ENCODE assay signal across 30 mouse cellular contexts in genomic region chr2:34179299-34179698, GRCm38 (mm10).
DNase-seq lines count a peak whose midpoint lies in the region; ATAC-seq and TF ChIP-seq lines count a peak whose summit lies in the region.
"Had no signal": no experiment of that assay in that cellular context is flagged by ENCODE, and none has a peak within 500 bp of the region (broad histone marks: within the 10 kb centered on the region; RNA-seq: fewer than 3 reads in every experiment).

No protein-coding gene starts in this region.

- no peak overlapping the region for H3K27ac ChIP-seq in left cerebral cortex, adult 2 months
- 0 out of 2 replicates have a peak overlapping the region, but pooled peaks have one; percentile 7 for H3K27ac ChIP-seq in neural tube, embryonic 14.5 days (ENCODE audit: low read depth, low read length)
- no peak overlapping the region for H3K27ac ChIP-seq in neural tube, embryonic 15.5 days (replicated peaks)
- H3K27ac ChIP-seq: embryonic facial prominence, embryonic 13.5 days; forebrain, embryonic 10.5 days; forebrain, embryonic 15.5 days; heart, embryonic 13.5 days; kidney, postnatal 0 days; limb, embryonic 13.5 days; lung, embryonic 15.5 days; stomach, postnatal 0 days had no signal

- 79% methylated on average over 1 of the region's 1 CpGs for WGBS in neural tube, embryonic 14.5 days
- 56% methylated on average over 1 of the region's 1 CpGs for WGBS in neural tube, embryonic 15.5 days

- no peaks in the 10 kb centered on the region for H3K36me3 ChIP-seq in neural tube, embryonic 14.5 days (ENCODE audit: control insufficient read depth, insufficient read depth, low read length)
- H3K36me3 ChIP-seq in neural tube, embryonic 15.5 days: no peaks in the 10 kb centered on the region
- H3K36me3 ChIP-seq: forebrain, embryonic 15.5 days had no signal

- H3K4me1 ChIP-seq in neural tube, embryonic 14.5 days (ENCODE audit: control insufficient read depth, insufficient read depth, low read length): peaks cover 9% of the 10 kb centered on the region
- H3K4me1 ChIP-seq in neural tube, embryonic 15.5 days: peaks cover 28% of the 10 kb centered on the region
- H3K4me1 ChIP-seq: heart, embryonic 13.5 days; lung, embryonic 15.5 days had no signal

- intact Hi-C loops in left cerebral cortex, postnatal 4 days (cut with DNase I): no loop called here
- intact Hi-C loops in left cerebral cortex, adult 2 months (cut with DNase I): no loop called here

- no peaks in the 10 kb centered on the region for H3K9me3 ChIP-seq in neural tube, embryonic 14.5 days (ENCODE audit: control insufficient read depth, low read length)
- no peaks in the 10 kb centered on the region for H3K9me3 ChIP-seq in neural tube, embryonic 15.5 days (replicated peaks)
- H3K9me3 ChIP-seq: embryonic facial prominence, embryonic 13.5 days; forebrain, embryonic 10.5 days; forebrain, embryonic 15.5 days; G1E; heart, embryonic 13.5 days; limb, embryonic 13.5 days; lung, embryonic 15.5 days had no signal

- H3K4me2 ChIP-seq in neural tube, embryonic 14.5 days (ENCODE audit: low read depth, low read length): no peak overlapping the region
- no peak overlapping the region for H3K4me2 ChIP-seq in neural tube, embryonic 15.5 days
- H3K4me2 ChIP-seq: embryonic facial prominence, embryonic 13.5 days; forebrain, embryonic 15.5 days; heart, embryonic 13.5 days; limb, embryonic 13.5 days; liver, embryonic 11.5 days; lung, embryonic 15.5 days had no signal

- no peak for ATAC-seq in neural tube, embryonic 14.5 days (ENCODE audit: low read depth)
- no peak for ATAC-seq in neural tube, embryonic 15.5 days (ENCODE audit: low FRiP score)
- ATAC-seq: forebrain, embryonic 15.5 days; intestine, embryonic 16.5 days had no signal

- DNase-seq in cerebellum, postnatal 14 days: peak; percentile 41 to 53
- no peak for DNase-seq in cerebellum, adult 8-10 months
- peak; percentile 43 for DNase-seq in left cerebral cortex, postnatal 4 days
- no peak for DNase-seq in left cerebral cortex, adult 2 months (ENCODE audit: extremely low spot score in 1 of 2, low spot score in 2 of 2)
- DNase-seq in spleen, adult 18-20 months: no peak
- DNase-seq: adrenal gland, adult 8-10 months; cerebellum, adult 9-10 months; gastrocnemius, postnatal 25 days; heart, adult 18-20 months; heart, postnatal 10 days; kidney, adult 8-10 months; kidney, postnatal 4 days; layer of hippocampus, postnatal 36 days; lung, postnatal 36 days; right cerebral cortex, adult 18-20 months; thymus, adult 18-20 months; thymus, postnatal 25 days had no signal

- TF ChIP-seq CTCF in left cerebral cortex, adult 2 months (IDR thresholded peaks at IDR 0.05): no peak

- H3K9ac ChIP-seq in neural tube, embryonic 14.5 days (replicated peaks; ENCODE audit: low read depth, low read length): no peak overlapping the region
- H3K9ac ChIP-seq in neural tube, embryonic 15.5 days (replicated peaks): no peak overlapping the region
- H3K9ac ChIP-seq: embryonic facial prominence, embryonic 13.5 days; forebrain, embryonic 15.5 days; heart, embryonic 13.5 days; limb, embryonic 13.5 days; lung, embryonic 15.5 days had no signal

- no peaks in the 10 kb centered on the region for H3K27me3 ChIP-seq in neural tube, embryonic 14.5 days (ENCODE audit: control insufficient read depth, insufficient read depth, low read length)
- H3K27me3 ChIP-seq in neural tube, embryonic 15.5 days (replicated peaks): no peaks in the 10 kb centered on the region
- H3K27me3 ChIP-seq: embryonic facial prominence, embryonic 13.5 days; forebrain, embryonic 15.5 days; heart, embryonic 13.5 days; limb, embryonic 13.5 days; lung, embryonic 15.5 days had no signal

- no peak overlapping the region for H3K4me3 ChIP-seq in left cerebral cortex, adult 2 months
- H3K4me3 ChIP-seq in neural tube, embryonic 14.5 days (ENCODE audit: low read depth, low read length): no peak overlapping the region
- no peak overlapping the region for H3K4me3 ChIP-seq in neural tube, embryonic 15.5 days (replicated peaks)
- H3K4me3 ChIP-seq: embryonic facial prominence, embryonic 13.5 days; forebrain, embryonic 10.5 days; forebrain, embryonic 15.5 days; heart, embryonic 13.5 days; limb, embryonic 13.5 days; lung, embryonic 15.5 days had no signal

Comparison
In these comparisons a context has a peak if more than half of its experiments do, and no peak if none do; other contexts are left out.
1. DNase-seq: peak in cerebellum, postnatal 14 days (2 of 2) and left cerebral cortex, postnatal 4 days (single experiment); none in cerebellum, adult 8-10 months (single experiment), left cerebral cortex, adult 2 months (0 of 2) and spleen, adult 18-20 months (0 of 2).